Mouse (Mus musculus): ENCODE results near the gene Gal3st2. TPM values are rescaled to one million over a fixed set of nuclear protein-coding genes. Genes with fewer than 3 reads are reported as not detected.
A peak's percentile ranks its signal among the peaks of the same experiment; 100 is the strongest.
"Not testable (repeated sequence)": the region's sequence is repeated elsewhere in the genome, so short reads cannot be mapped to it uniquely, and the experiment has no call there.

Gene Gal3st2
- total and polyA plus RNA-seq, 2 experiments from 2014 or later: not detected

DNA sequence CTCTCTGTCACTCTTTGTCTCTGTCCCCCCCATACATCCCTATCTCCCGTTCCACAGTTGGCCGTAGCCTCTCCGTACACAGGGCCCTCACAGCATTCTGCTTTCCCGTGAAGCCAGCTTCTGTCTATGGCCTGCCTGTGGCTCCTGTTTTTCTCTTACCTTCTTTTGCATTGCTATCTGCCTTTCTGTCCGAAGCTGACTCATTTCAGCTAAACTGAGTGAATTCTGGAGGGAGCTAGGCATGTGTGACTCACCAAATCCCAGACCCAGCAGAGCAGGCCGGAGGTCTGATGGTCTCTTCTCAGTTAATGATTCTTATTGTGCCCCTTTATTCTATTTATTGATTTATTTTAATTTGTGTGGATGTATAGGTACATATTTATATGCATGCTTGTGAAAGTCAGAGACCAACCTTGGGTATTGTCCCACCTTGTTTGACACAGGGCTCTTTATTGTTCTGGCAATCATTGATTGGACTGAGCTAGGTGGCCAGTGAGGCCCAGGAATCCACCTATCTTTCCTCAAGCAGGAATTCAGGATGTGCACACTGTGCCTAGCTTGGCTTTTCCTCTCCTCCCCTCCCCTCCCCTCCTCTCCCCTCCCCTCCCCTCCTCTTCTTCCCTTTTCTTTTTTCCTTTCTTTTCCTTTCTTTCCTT is 25.1 kb upstream of the Gal3st2 start:
- ATAC-seq (no peak), DNase-seq (no peak)
- H3K9me3 ChIP-seq (ENCODE audit: low read length): no peaks in the 10 kb centered on the region
- 91% methylated on average over 6 of the region's 6 CpGs for WGBS
- H3K4me2 ChIP-seq (ENCODE audit: low read depth): no peak overlapping the region
- no peak overlapping the region for H3K4me3 ChIP-seq (ENCODE audit: low read depth, low read length)
- H3K9ac ChIP-seq: no peak overlapping the region
- no peaks in the 10 kb centered on the region for H3K27me3 ChIP-seq (ENCODE audit: insufficient read depth, low read length)
- TF ChIP-seq CTCF (IDR thresholded peaks at IDR 0.05; ENCODE audit: low read depth): no peak
- no peak overlapping the region for H3K27ac ChIP-seq (ENCODE audit: low read depth, low read length)
- H3K4me1 ChIP-seq (ENCODE audit: insufficient read depth): no peaks in the 10 kb centered on the region
- peaks cover 5% of the 10 kb centered on the region for H3K36me3 ChIP-seq (ENCODE audit: insufficient read depth)

DNA sequence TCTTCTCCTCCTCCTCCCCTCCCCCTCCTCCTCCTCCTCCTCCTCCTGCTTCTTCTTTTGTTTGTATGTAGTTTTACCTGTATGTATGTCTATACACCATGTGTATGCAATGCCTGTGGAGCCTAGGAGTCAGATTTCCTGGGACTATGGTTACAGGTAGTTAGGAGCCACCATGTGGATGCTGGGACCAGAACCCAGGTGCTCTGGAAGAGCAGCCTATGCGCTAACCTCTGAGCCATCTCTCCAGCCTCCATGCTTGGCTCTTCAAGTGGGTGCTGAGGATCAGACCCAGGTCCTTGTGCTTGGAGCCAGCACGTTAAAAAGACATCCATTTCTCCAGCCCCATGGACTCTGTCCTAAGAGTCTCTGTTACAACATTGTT is 24.6 kb upstream of the Gal3st2 start:
- Histone ChIP-seq H3K36me3 (ENCODE audit: insufficient read depth) (peaks cover 5% of the 10 kb centered on the region), H3K9me3 (ENCODE audit: low read length) (no peaks in the 10 kb centered on the region), H3K4me1 (ENCODE audit: insufficient read depth) (no peaks in the 10 kb centered on the region), H3K9ac (no peak overlapping the region), H3K4me2 (ENCODE audit: low read depth) (no peak overlapping the region), H3K4me3 (ENCODE audit: low read depth, low read length) (no peak overlapping the region), H3K27ac (ENCODE audit: low read depth, low read length) (no peak overlapping the region), H3K27me3 (ENCODE audit: insufficient read depth, low read length) (no peaks in the 10 kb centered on the region)
- no peak for TF ChIP-seq CTCF (IDR thresholded peaks at IDR 0.05; ENCODE audit: low read depth)
- 93% methylated on average over 2 of the region's 2 CpGs for WGBS
- DNase-seq (no peak), ATAC-seq (no peak)

DNA sequence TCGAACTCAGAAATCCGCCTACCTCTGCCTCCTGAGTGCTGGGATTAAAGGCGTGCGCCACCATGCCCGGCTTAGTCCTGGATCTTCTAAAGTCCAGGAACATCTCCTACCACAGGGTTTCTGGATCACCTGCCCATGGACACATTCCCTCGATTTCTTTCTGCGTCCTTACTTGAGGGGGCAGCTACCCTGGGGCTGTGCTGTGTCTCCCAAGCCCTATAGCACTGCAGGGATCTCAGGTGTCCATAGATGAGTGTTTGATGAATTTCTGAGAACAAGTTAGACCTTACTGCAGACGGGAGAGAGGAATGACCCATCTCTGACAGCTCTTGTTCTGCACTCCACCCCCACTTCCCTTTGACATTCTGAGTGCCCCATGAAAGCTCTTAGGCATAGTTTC is 23.8 kb upstream of the Gal3st2 start:
- no peak overlapping the region for H3K4me3 ChIP-seq (ENCODE audit: low read depth, low read length)
- ATAC-seq: no peak
- no peak for DNase-seq
- H3K9ac ChIP-seq: no peak overlapping the region
- no peak overlapping the region for H3K4me2 ChIP-seq (ENCODE audit: low read depth)
- WGBS: 93% methylated on average over 8 of the region's 8 CpGs
- H3K27me3 ChIP-seq (ENCODE audit: insufficient read depth, low read length): no peaks in the 10 kb centered on the region
- no peak for TF ChIP-seq CTCF (IDR thresholded peaks at IDR 0.05; ENCODE audit: low read depth)
- no peak overlapping the region for H3K27ac ChIP-seq (ENCODE audit: low read depth, low read length)
- no peaks in the 10 kb centered on the region for H3K4me1 ChIP-seq (ENCODE audit: insufficient read depth)
- peaks cover 5% of the 10 kb centered on the region for H3K36me3 ChIP-seq (ENCODE audit: insufficient read depth)
- H3K9me3 ChIP-seq (ENCODE audit: low read length): no peaks in the 10 kb centered on the region

DNA sequence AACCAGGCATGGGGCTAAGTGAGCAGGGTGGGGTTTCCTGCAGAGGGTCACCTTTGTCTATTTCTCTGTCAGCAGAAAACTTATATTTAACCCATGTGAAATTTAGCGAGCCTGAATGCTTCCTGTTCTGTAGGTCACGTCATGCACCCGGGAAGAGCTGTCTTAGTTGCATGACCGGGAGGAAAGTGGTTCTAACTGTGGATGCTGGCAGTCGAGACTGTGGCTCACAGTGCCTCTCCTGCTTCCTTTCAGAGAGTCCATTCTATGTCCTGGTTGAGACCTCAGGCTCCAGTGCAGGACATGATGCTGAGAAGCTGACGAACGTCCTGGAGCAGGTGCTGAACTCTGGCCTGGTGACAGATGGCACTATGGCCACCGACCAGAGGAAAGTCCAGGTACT is 22.5 kb upstream of the Gal3st2 start:
- H3K36me3 ChIP-seq (ENCODE audit: insufficient read depth); H3K9me3 ChIP-seq (ENCODE audit: low read length); H3K9ac ChIP-seq; ATAC-seq; DNase-seq; H3K27ac ChIP-seq (ENCODE audit: low read depth, low read length); H3K4me1 ChIP-seq (ENCODE audit: insufficient read depth); H3K4me2 ChIP-seq (ENCODE audit: low read depth); H3K4me3 ChIP-seq (ENCODE audit: low read depth, low read length); H3K27me3 ChIP-seq (ENCODE audit: insufficient read depth, low read length): not testable (repeated sequence)
- WGBS: 92% methylated on average over 7 of the region's 8 CpGs

DNA sequence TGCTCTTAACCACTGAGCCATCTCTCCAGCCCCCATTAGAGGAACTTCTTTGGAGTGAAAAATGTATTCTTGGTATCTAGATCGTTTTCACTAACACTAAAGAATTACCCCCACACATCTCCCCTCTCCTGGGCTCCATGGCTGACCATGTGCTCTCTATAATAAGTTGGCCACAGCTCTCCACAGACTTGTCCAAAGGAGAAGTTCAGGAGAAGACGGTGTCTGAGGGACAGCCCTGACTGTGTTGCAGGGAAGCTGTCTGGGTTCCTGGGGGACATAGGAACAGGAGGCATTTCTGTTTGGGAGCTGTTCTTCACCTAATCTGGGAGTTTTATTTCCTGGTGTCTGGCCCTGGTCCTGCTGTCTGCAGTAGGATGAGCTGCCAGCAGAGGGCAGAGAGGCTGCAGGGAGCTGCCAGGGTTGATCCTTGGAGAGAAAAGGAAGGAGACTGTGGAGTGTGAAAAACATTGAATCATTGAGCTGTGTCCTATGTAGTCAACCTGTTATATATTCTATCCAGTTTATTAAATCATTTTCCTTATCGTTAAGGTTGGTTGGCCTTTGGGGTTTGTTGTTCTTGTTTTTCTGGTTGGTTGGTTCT is 15.2 kb upstream of the Gal3st2 start:
- H3K27ac ChIP-seq (ENCODE audit: low read depth, low read length); H3K4me2 ChIP-seq (ENCODE audit: low read depth); H3K4me1 ChIP-seq (ENCODE audit: insufficient read depth); H3K27me3 ChIP-seq (ENCODE audit: insufficient read depth, low read length); H3K9me3 ChIP-seq (ENCODE audit: low read length); H3K36me3 ChIP-seq (ENCODE audit: insufficient read depth); H3K9ac ChIP-seq; DNase-seq; H3K4me3 ChIP-seq (ENCODE audit: low read depth, low read length): not testable (repeated sequence)
- ATAC-seq: peak; percentile 70; the same call in 1 of the 2 replicates
- 65% methylated on average over 1 of the region's 3 CpGs for WGBS

DNA sequence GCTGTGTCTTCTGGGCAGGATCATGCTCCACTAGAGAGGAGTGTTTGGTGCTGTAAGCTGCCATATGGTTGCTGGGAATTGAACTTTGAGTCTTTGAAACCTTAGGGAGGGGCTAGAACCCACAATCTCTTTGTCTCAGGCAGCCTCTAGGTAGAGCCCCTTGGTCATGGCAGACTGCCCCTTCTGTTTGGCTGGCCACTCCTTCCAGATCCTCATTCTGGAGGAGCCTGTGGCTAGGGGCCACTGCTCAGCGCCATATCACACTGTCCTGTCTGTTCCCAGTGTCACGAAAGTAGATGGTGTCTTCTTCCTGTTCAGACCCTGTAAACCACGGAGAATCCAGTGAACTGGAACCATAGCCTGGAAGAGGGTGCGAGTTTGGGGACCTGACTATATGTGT is 5.3 kb upstream of the Gal3st2 start:
- DNase-seq; H3K36me3 ChIP-seq (ENCODE audit: insufficient read depth); H3K4me1 ChIP-seq (ENCODE audit: insufficient read depth); H3K4me3 ChIP-seq (ENCODE audit: low read depth, low read length); ATAC-seq; H3K4me2 ChIP-seq (ENCODE audit: low read depth); H3K27me3 ChIP-seq (ENCODE audit: insufficient read depth, low read length); H3K27ac ChIP-seq (ENCODE audit: low read depth, low read length); H3K9ac ChIP-seq; H3K9me3 ChIP-seq (ENCODE audit: low read length): not testable (repeated sequence)
- 91% methylated on average over 4 of the region's 4 CpGs for WGBS

DNA sequence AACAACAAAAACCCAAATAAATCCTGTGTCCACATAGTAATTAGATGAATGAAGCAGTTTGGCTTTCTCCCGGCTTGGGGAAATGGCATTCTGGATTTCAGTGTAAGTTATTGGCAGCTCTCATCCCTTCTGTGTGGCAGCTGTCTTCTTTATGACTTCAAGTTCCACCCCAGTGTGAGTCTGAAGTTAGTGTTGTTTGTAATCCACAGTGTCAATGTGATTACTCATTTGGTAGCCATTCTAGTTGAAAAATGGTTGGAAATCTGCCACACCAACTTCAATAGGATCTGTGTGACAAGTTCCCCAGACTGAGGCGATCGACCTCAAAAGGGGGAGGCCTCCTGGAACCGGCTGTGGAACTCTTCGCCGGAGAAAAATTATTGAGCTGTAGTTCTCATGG is 3.7 kb upstream of the Gal3st2 start:
- no peaks in the 10 kb centered on the region for H3K4me1 ChIP-seq (ENCODE audit: insufficient read depth)
- no peak for TF ChIP-seq CTCF (IDR thresholded peaks at IDR 0.05; ENCODE audit: low read depth)
- H3K27ac ChIP-seq (ENCODE audit: low read depth, low read length): no peak overlapping the region
- H3K4me3 ChIP-seq (ENCODE audit: low read depth, low read length): no peak overlapping the region
- DNase-seq: peak; percentile 29
- H3K4me2 ChIP-seq (ENCODE audit: low read depth): no peak overlapping the region
- H3K9me3 ChIP-seq (ENCODE audit: low read length): no peaks in the 10 kb centered on the region
- no peak; the same call in 1 of the 2 replicates for ATAC-seq
- 26% methylated on average over 6 of the region's 6 CpGs for WGBS
- H3K9ac ChIP-seq: no peak overlapping the region
- no peaks in the 10 kb centered on the region for H3K27me3 ChIP-seq (ENCODE audit: insufficient read depth, low read length)
- H3K36me3 ChIP-seq (ENCODE audit: insufficient read depth): no peaks in the 10 kb centered on the region
